Mouse (Mus musculus) left cerebral cortex, adult 18-20 months (tissue): ENCODE results near the gene BC100530. TPM values are rescaled to one million over a fixed set of nuclear protein-coding genes. Genes with fewer than 3 reads are reported as not detected.
"Not testable (repeated sequence)": the region's sequence is repeated elsewhere in the genome, so short reads cannot be mapped to it uniquely, and the experiment has no call there.

ENCODE experiments used
- DNase-seq, 2 experiments: peaks; one replicate each; pipeline ENCODE4 v3.0.0; 2021 to 2022; ENCODE audit warnings: low spot score in 2 of 2, mixed read lengths in 1 of 2
- long read RNA-seq, 2 experiments: library from polyadenylated mRNA; stranded (forward); transcript quantifications; one replicate each; pipeline ENCODE4 v2.0.0; 2021
- total RNA-seq, 2 experiments: library from RNA; stranded (reverse); gene quantifications; 2 replicates each; pipeline ENCODE4 v1.2.3; 2021

Gene BC100530
- not detected for total RNA-seq
- long read RNA-seq, experiment 1: 0 reads
- long read RNA-seq, experiment 2: 0 reads

- not testable (repeated sequence) for DNase-seq
Measured at GRCm38 (mm10) chr16:36367648-36368047, at the start of gene BC100530. BC100530 (minus strand) TSS chr16:36367748.

DNA sequence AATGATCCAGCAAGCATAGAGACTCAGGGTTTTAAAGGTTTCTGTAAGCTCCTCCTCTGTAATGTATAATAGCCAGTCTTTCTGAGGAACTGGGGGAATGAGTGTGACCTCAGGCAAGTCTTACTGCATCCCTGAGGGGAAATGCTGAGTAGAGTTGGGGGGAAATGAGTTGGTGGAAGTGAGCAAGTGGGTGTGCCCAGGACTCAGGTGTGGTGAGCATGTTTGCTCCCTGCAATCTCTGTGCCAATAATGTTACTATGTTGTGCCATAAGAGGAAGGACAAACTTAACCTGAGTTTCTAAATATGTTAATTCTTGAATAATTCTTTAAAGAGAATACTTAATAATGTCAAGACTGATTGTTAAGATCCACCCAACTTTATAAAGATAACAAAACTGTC is 40.8 kb upstream of the BC100530 start, which contains the start of gene Stfa2:
Gene Stfa2 (minus strand): TSS at position 101 of the 400 bp plus-strand sequence.
- no peak for DNase-seq

DNA sequence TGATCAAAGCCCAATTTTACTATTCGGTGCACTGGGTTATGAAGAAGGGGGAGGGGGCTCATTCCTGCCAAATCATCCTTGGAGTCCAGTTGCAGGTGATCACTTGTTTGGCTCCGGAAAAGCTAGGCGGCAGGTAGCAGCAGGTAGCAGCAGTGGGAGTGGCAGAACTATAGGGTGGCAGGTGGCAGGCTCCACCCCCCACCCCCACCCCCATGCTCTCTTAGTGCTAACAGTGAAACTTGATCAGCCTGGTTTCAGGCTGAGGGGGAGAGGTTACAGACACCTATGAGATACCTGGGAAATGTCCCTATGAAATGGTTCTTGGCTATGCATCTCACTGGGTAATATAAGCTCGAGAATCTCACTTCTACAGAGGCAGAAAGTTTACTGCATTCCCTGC is 21.5 kb upstream of the BC100530 start:
- DNase-seq: no peak

GRCm38 (mm10) chr16:36337171-36337570 is 30.4 kb downstream of the BC100530 start:
- DNase-seq: no peak

- no peak for DNase-seq
Measured at GRCm38 (mm10) chr16:36334232-36334631, 33.3 kb downstream of the BC100530 start, which contains the start of gene BC117090. BC117090 (minus strand) TSS chr16:36334332.

GRCm38 (mm10) chr16:36319286-36319685 is 48.3 kb downstream of the BC100530 start:
- no peak for DNase-seq

GRCm38 (mm10) chr16:36316111-36316510 is 51.4 kb downstream of the BC100530 start:
- DNase-seq: not testable (repeated sequence)

Other genes with a start within 250 kb of the BC100530 start
- not detected for gene Csta1, start 236.5 kb downstream of the BC100530 start, total RNA-seq
- not detected for gene Stfa2l1, start 210.9 kb downstream of the BC100530 start, total RNA-seq
- not detected for gene Gm5483, start 183.5 kb downstream of the BC100530 start, total RNA-seq
- gene Gm5416, start 157.3 kb downstream of the BC100530 start, total RNA-seq: not detected
- gene 2010005H15Rik, start 146.3 kb downstream of the BC100530 start, total RNA-seq: not detected
- gene Stfa1, start 90.8 kb downstream of the BC100530 start, total RNA-seq: not detected
- not detected for gene BC117090, start 33.4 kb downstream of the BC100530 start, total RNA-seq
- gene Stfa2, start 40.7 kb upstream of the BC100530 start, total RNA-seq: not detected
- gene Stfa3, start 87.6 kb upstream of the BC100530 start, total RNA-seq: not detected
- gene Casr, start 194.4 kb upstream of the BC100530 start, total RNA-seq: under 1 TPM; 0.56 to 0.86 TPM